Mouse (Mus musculus): Measurements from ENCODE around the gene Prrt2.

The Prrt2 gene

GRCm38 (mm10) chr7:126996449-126996848 lies 24.6 kb downstream of the Prrt2 start:
- no peak for DNase-seq

- no peak for DNase-seq
Measured at GRCm38 (mm10) chr7:126988816-126989215, 32.2 kb downstream of the Prrt2 start.

- DNase-seq, result peak; percentile 67
Measured at GRCm38 (mm10) chr7:126986319-126986718, 34.7 kb downstream of the Prrt2 start.

- DNase-seq, result peak; percentile 75
Measured at GRCm38 (mm10) chr7:126984667-126985444, 36.2 kb downstream of the Prrt2 start.

GRCm38 (mm10) chr7:126983113-126983512 lies 37.9 kb downstream of the Prrt2 start:
- DNase-seq, result no peak

GRCm38 (mm10) chr7:126982054-126982453 lies 39.0 kb downstream of the Prrt2 start:
- no peak for DNase-seq

- DNase-seq, result no peak
Measured at GRCm38 (mm10) chr7:126981601-126982000, 39.4 kb downstream of the Prrt2 start.

- DNase-seq, result no peak
Measured at GRCm38 (mm10) chr7:126978841-126979240, 42.2 kb downstream of the Prrt2 start.

GRCm38 (mm10) chr7:126976878-126977459 lies 44.0 kb downstream of the Prrt2 start:
- no peak for DNase-seq

- peak; percentile 95 for DNase-seq
Measured at GRCm38 (mm10) chr7:126975950-126976866, 44.8 kb downstream of the Prrt2 start, which contains the start of gene Cdiptos. Gene Cdiptos (minus strand): TSS chr7:126976098.

- no peak for DNase-seq
Measured at GRCm38 (mm10) chr7:126975893-126975949, 45.3 kb downstream of the Prrt2 start, which contains the start of gene Cdipt. Gene Cdipt (plus strand): TSS chr7:126975914.

GRCm38 (mm10) chr7:126975493-126975892 lies 45.5 kb downstream of the Prrt2 start:
- no peak for DNase-seq

Measured in right cerebral cortex, adult 18-20 months (tissue).